Mouse (Mus musculus): ENCODE results near the gene Begain.

DNA sequence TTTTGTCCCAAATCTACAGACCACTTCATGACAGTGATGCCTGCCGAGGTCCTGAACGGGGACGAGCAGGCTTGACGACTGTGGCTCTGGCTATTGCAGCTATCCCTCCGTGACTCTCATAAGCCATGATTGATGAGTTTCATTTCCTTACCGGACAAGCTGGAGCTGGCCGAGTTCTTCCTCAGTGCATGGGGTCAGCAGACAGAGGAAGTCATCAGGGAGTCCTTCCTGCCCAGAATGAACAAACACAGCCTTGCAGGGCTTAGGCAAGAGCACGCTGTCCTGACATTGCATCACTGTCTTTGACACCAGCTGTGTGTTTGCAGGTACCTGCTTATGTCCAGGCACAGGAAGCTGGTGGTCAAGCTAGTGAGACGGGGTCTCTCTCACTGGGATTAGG, 77.6 kb downstream of the Begain start:
- TF ChIP-seq EP300 (IDR thresholded peaks at IDR 0.05) (no peak), CTCF (IDR thresholded peaks at IDR 0.05) (no peak)
